Mouse (Mus musculus) C2C12 (cell line): ENCODE data around the gene Ncbp1. TPM values are rescaled to one million over a fixed set of nuclear protein-coding genes. Genes with fewer than 3 reads are reported as not detected.
"Not testable (repeated sequence)": the region's sequence is repeated elsewhere in the genome, so short reads cannot be mapped to it uniquely, and the experiment has no call there.

Experiments
- H3K27me3 ChIP-seq: one replicate; pipeline ENCODE4 v1.6.1; 2011; ENCODE audit not compliant: control insufficient read depth, insufficient read depth, insufficient read length
- H3K36me3 ChIP-seq: one replicate; pipeline ENCODE4 v1.6.1; 2011; ENCODE audit not compliant: control insufficient read depth, insufficient read depth
- H3K4me3 ChIP-seq: one replicate; pipeline ENCODE4 v1.5.1; 2011; ENCODE audit warnings: mild to moderate bottlenecking, control low read depth; ENCODE audit not compliant: poor library complexity, insufficient read depth, severe bottlenecking
- H3K79me2 ChIP-seq: one replicate; pipeline ENCODE4 v1.6.1; 2011; ENCODE audit not compliant: control insufficient read depth, insufficient read depth
- H3K79me3 ChIP-seq: one replicate; pipeline ENCODE4 v1.6.1; 2011; ENCODE audit warnings: low read depth, control low read depth
- H3ac ChIP-seq: one replicate; pipeline ENCODE3; 2011; ENCODE audit warnings: low read depth; ENCODE audit not compliant: control insufficient read depth, insufficient read length
- CEBPB ChIP-seq: IDR thresholded peaks from one replicate; pipeline ENCODE4 v1.6.1; 2011; ENCODE audit warnings: low read depth, mild to moderate bottlenecking, control low read depth, moderate library complexity
- CTCF ChIP-seq: IDR thresholded peaks from one replicate; pipeline ENCODE4 v1.5.1; 2011; ENCODE audit not compliant: control insufficient read depth, insufficient read depth, insufficient read length
- FOSL1 ChIP-seq: IDR thresholded peaks from one replicate; pipeline ENCODE4 v1.8.0; 2011; ENCODE audit warnings: mild to moderate bottlenecking, low read length; ENCODE audit not compliant: poor library complexity, insufficient read depth, severe bottlenecking
- MAX ChIP-seq: IDR thresholded peaks from one replicate; pipeline ENCODE4 v1.6.1; 2011; ENCODE audit warnings: mild to moderate bottlenecking, control low read depth
- MYOD1 ChIP-seq: IDR thresholded peaks from one replicate; pipeline ENCODE4 v1.6.1; 2011; ENCODE audit warnings: low read depth; ENCODE audit not compliant: control insufficient read depth, insufficient read length
- MYOG ChIP-seq: IDR thresholded peaks from one replicate; pipeline ENCODE4 v1.6.1; 2011; ENCODE audit not compliant: control insufficient read depth, insufficient read length; ENCODE audit errors: extremely low read depth
- USF1 ChIP-seq: IDR thresholded peaks from one replicate; pipeline ENCODE4 v1.6.1; 2011; ENCODE audit warnings: low read depth, mild to moderate bottlenecking, control low read depth, moderate library complexity
- polyA plus RNA-seq: library from polyadenylated mRNA; unstranded; fragments of >200 nt; fragmentation: generic; extraction: Trizol; gene quantifications from one replicate; pipeline ENCODE4 v1.2.1, GENCODE M21; 2012; ENCODE audit warnings: missing spikeins

The Ncbp1 gene
- polyA plus RNA-seq, 1 experiment: 73.4 TPM

GRCm38 (mm10) chr4:46185890-46186289 is 47.5 kb downstream of the Ncbp1 start:
- H3K79me2 ChIP-seq: no peaks in the 10 kb centered on the region
- H3ac ChIP-seq: no peak overlapping the region
- H3K36me3 ChIP-seq: peaks cover 40% of the 10 kb centered on the region
- TF ChIP-seq USF1 (no peak), CTCF (no peak), MYOD1 (no peak), MAX (no peak), CEBPB (no peak), FOSL1 (no peak), MYOG (no peak)
- no peaks in the 10 kb centered on the region for H3K79me3 ChIP-seq
- no peak overlapping the region for H3K4me3 ChIP-seq
- no peaks in the 10 kb centered on the region for H3K27me3 ChIP-seq

GRCm38 (mm10) chr4:46186466-46186865 is 48.1 kb downstream of the Ncbp1 start:
- Histone ChIP-seq H3K79me3 (no peaks in the 10 kb centered on the region), H3K36me3 (peaks cover 40% of the 10 kb centered on the region), H3K27me3 (no peaks in the 10 kb centered on the region), H3K4me3 (no peak overlapping the region), H3K79me2 (no peaks in the 10 kb centered on the region), H3ac (no peak overlapping the region)
- TF ChIP-seq MAX (no peak), FOSL1 (no peak), USF1 (no peak), MYOG (no peak), CEBPB (no peak), MYOD1 (no peak), CTCF (no peak)

GRCm38 (mm10) chr4:46192011-46192410 is 53.6 kb downstream of the Ncbp1 start:
- Histone ChIP-seq H3K79me2 (peaks cover 20% of the 10 kb centered on the region), H3K36me3 (peaks cover 17% of the 10 kb centered on the region)
- not testable (repeated sequence) for H3ac ChIP-seq, H3K27me3 ChIP-seq, H3K4me3 ChIP-seq, H3K79me3 ChIP-seq

DNA sequence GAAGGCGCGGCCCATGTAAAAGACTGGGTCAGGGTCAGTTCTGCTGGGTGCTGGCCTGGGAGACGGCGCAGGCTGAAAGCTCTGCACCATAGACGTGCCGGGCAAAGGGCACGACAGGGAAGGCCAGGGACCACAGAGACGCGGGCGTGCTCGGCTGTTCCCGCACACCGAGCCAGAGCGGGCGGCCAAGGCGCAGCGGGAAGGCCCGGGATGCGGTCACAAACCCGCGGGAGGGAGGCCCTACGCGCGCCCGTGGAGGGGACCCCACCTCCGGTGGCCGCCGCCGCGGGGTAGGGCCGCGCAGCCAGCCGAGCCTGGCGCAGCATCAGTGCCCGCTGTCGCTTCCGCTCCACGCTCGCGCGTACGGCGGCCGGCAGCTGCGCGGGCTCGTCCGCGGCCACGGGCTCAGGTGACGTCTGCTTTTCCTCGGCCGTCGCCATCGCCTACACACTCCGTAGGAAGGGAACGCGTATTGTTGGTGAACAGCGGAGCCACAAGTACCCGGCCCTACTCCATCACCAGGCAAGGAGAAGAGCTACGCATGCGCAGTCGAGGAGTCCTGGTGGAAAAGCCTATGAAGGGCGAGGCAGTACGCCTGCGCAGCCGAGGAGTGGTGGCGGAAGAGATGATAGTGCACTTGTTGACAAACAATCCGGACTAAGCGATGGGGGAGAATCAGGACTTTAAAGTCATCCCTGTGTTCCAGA is 57.5 kb downstream of the Ncbp1 start, which contains the start of gene Xpa:
Xpa (minus strand) TSS at position 531 of the 707 bp plus-strand sequence.
- H3K79me3 ChIP-seq: peaks cover 2% of the 10 kb centered on the region
- H3K79me2 ChIP-seq: peaks cover 20% of the 10 kb centered on the region
- TF ChIP-seq USF1 (no peak), FOSL1 (no peak), MAX (no peak), MYOG (no peak), CTCF (no peak), CEBPB (no peak), MYOD1 (no peak)
- no peaks in the 10 kb centered on the region for H3K36me3 ChIP-seq
- H3ac ChIP-seq: peak within 1 kb of the TSS; percentile 99
- peak within 1 kb of the TSS; percentile 52 for H3K4me3 ChIP-seq
- no peaks in the 10 kb centered on the region for H3K27me3 ChIP-seq

DNA sequence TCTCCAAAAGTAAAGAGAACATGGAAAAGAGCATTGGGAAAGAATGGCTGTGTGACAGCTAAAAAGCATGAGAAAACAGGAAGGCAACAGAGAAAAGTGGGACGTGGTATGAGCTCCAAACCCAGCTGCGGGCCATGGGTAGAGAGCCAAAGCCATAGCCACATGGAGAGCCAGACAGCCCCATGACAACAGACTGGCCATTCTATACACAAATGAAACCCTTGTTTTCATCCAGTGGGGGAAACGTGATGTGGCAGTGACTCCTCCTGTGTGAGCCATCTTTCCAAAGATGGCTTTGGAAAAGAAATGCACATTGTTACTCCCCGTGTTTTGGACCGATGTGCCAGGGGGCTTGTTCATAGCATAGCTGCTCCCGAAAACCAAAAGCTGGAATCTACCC is 58.1 kb downstream of the Ncbp1 start:
- TF ChIP-seq FOSL1 (no peak), MAX (no peak), MYOD1 (no peak), CTCF (no peak), CEBPB (no peak), MYOG (no peak), USF1 (no peak)
- no peaks in the 10 kb centered on the region for H3K27me3 ChIP-seq
- peaks cover 2% of the 10 kb centered on the region for H3K79me3 ChIP-seq
- H3ac ChIP-seq: peak overlapping the region; percentile 26
- peaks cover 20% of the 10 kb centered on the region for H3K79me2 ChIP-seq
- no peaks in the 10 kb centered on the region for H3K36me3 ChIP-seq
- peak overlapping the region; percentile 52 for H3K4me3 ChIP-seq

- H3K27me3 ChIP-seq: peaks cover 3% of the 10 kb centered on the region
- peaks cover 2% of the 10 kb centered on the region for H3K79me3 ChIP-seq
- no peak overlapping the region for H3ac ChIP-seq
- H3K79me2 ChIP-seq: peaks cover 16% of the 10 kb centered on the region
- TF ChIP-seq USF1: no peak
- no peak for TF ChIP-seq CTCF
- no peak for TF ChIP-seq MYOG
- TF ChIP-seq CEBPB: no peak
- no peak for TF ChIP-seq MAX
- no peak for TF ChIP-seq MYOD1
- TF ChIP-seq FOSL1: no peak
- H3K4me3 ChIP-seq: no peak overlapping the region
- no peaks in the 10 kb centered on the region for H3K36me3 ChIP-seq
These were observed 59.7 kb downstream of the Ncbp1 start for GRCm38 (mm10) chr4:46198064-46198463.
